Mouse (Mus musculus) heart, adult 2 months (tissue): ENCODE measurements at regions not wholly inside any gene's neighbourhood (a gene's known extent, or its start where the extent isn't known, plus 50 kb on each side); places are given as distances from the start of the nearest gene placed in this dataset.

Source experiments
- DNase-seq, 2 experiments: peaks; one replicate each; pipeline ENCODE4 v3.0.0; 2021
- H3K27ac ChIP-seq: fragments of 200-600 bp; 2 replicates; pipeline ENCODE4 v1.8.1; 2022
- H3K27me3 ChIP-seq: fragments of 200-500 bp; 2 replicates; pipeline ENCODE4 v1.6.1; 2012; ENCODE audit warnings: mild to moderate bottlenecking, low read length, inconsistent platforms, mixed read lengths; ENCODE audit not compliant: control insufficient read depth, insufficient read depth
- H3K36me3 ChIP-seq: fragments of 200-500 bp; 2 replicates; pipeline ENCODE4 v1.6.1; 2012; ENCODE audit warnings: low read length, inconsistent platforms; ENCODE audit not compliant: control insufficient read depth, insufficient read depth
- H3K4me1 ChIP-seq: fragments of 200-500 bp; 2 replicates; pipeline ENCODE4 v1.6.1; 2011; ENCODE audit warnings: low read length; ENCODE audit not compliant: control insufficient read depth, insufficient read depth
- H3K4me3 ChIP-seq: fragments of 200-600 bp; 2 replicates; pipeline ENCODE4 v1.8.1; 2022
- H3K79me2 ChIP-seq: fragments of 200-500 bp; replicated peaks from 2 replicates; pipeline ENCODE4 v1.6.1; 2012; ENCODE audit warnings: mild to moderate bottlenecking, inconsistent platforms, low read length, moderate library complexity, mixed read lengths; ENCODE audit not compliant: control insufficient read depth, insufficient read depth
- H3K9ac ChIP-seq: fragments of 200-500 bp; 2 replicates; pipeline ENCODE4 v1.6.1; 2012; ENCODE audit warnings: low read depth, mild to moderate bottlenecking, control low read depth, inconsistent platforms, low read length, mixed read lengths
- CTCF ChIP-seq: fragments of 200-600 bp; IDR thresholded peaks from 2 replicates; pipeline ENCODE4 v1.8.1; 2022; ENCODE audit warnings: antibody characterized with exemption, mild to moderate bottlenecking, moderate library complexity
- EP300 ChIP-seq: fragments of 200-500 bp; IDR thresholded peaks from 2 replicates; pipeline ENCODE4 v1.6.1; 2011; ENCODE audit warnings: low read depth, low read length, control low read depth; ENCODE audit not compliant: insufficient read depth
- POLR2A ChIP-seq: fragments of 200-500 bp; IDR thresholded peaks from 2 replicates; pipeline ENCODE4 v1.6.1; 2011; ENCODE audit warnings: mild to moderate bottlenecking, low read depth, low read length, control low read depth; ENCODE audit not compliant: insufficient read depth
- WGBS: fragments of 180-500 bp; shearing (Covaris S2); methylation state at CpG from one replicate; pipeline ENCODE4 v1.1.7; 2018; 5-methylcytosine and 5-hydroxymethylcytosine counted together
- intact Hi-C: fragments of 180-260 bp; cut with DNase I; formaldehyde crosslinking; loops from one replicate; pipeline ENCODE4 v1.15.1; 2025

DNA sequence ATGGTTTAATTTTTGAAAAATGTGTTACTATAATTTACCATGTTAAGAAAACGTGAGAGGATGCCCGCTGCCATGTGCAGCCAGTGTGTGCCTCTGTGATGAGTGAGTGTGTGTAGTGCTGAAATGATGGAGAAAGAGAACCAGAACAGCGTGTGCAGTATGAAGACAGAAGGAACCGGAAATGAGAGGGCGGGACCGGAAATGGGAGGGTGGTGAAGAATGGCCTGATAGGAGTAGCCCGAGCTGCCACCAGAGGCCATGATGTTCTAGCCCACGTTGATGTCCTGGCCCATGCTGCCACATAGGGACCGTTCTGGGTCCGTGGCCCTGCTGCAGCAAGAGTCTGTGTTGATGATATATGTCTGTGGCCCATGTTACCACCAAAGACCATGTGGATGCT is 57.8 kb upstream of the Anapc15-ps start:
- Histone ChIP-seq H3K9ac (no peak overlapping the region), H3K27ac (no peak overlapping the region), H3K79me2 (no peaks in the 10 kb centered on the region), H3K27me3 (no peaks in the 10 kb centered on the region), H3K4me1 (0 out of 2 replicates have a peak, but pooled peaks cover 2% of the 10 kb centered on the region), H3K4me3 (no peak overlapping the region), H3K36me3 (no peaks in the 10 kb centered on the region)
- intact Hi-C loops, result no loop called here
- DNase-seq, result no peak
- 86% methylated on average over 10 of the region's 10 CpGs for WGBS
- TF ChIP-seq EP300 (no peak), POLR2A (no peak), CTCF (no peak)

DNA sequence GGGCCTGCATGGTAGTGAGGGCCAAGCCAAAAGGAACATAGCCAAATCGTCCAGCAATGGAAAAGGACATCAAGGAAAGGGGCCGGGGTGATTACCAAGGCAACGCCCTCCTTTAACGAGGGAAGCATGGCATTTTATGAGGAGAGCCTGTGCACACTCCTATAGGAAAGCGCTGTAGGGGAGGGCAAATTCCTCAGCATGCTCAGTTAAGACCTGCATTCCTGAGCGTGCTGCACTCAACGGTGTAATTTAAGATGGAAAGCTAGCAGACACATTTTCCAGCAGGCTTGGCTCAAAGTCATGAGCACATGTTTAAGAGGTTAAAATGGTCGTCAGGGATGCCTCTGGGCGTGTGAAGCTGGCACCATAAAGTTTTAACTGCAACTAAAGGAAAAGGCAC is 56.6 kb upstream of the Anapc15-ps start:
- Histone ChIP-seq H3K9ac (no peak overlapping the region), H3K4me3 (no peak overlapping the region), H3K4me1 (peaks cover 4% of the 10 kb centered on the region; the same call in 1 of the 2 replicates), H3K79me2 (no peaks in the 10 kb centered on the region), H3K27me3 (no peaks in the 10 kb centered on the region), H3K27ac (no peak overlapping the region), H3K36me3 (no peaks in the 10 kb centered on the region)
- TF ChIP-seq CTCF (no peak), EP300 (no peak), POLR2A (no peak)
- no peak for DNase-seq
- intact Hi-C loops, result loop anchor here (5.0 kb wide), 1 partner anchor 168 kb away; the partner anchor contains the start of gene Nudt4
- WGBS, result 42% methylated on average over 9 of the region's 9 CpGs

DNA sequence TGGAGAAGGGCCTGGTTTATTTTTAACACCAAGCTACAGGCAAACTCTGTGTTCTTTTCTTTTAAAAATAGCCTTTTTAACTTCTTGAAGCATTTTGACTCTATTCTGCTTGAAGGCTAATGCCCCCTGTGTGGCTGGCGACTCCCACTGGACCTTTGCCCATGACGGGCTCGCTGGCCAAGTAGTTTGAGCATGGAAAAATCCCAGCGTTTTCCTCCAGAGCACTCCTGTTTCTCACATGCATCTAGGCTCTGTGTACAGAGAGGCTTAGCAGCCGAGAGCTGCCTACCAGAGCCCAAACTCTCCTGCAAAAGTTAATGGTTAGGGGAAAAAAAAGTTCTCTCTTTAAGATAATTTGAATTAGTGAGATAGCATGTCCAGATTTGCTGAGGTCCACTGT is 52.7 kb upstream of the Anapc15-ps start:
- DNase-seq, result peak; percentile 65 to 69
- peak overlapping the region; percentile 70 for H3K27ac ChIP-seq
- TF ChIP-seq POLR2A (no peak), EP300 (no peak), CTCF (no peak)
- H3K27me3 ChIP-seq, result no peaks in the 10 kb centered on the region
- peak overlapping the region; percentile 23; the same call in 1 of the 2 replicates for H3K4me3 ChIP-seq
- no peaks in the 10 kb centered on the region for H3K36me3 ChIP-seq
- no peaks in the 10 kb centered on the region for H3K79me2 ChIP-seq
- H3K4me1 ChIP-seq, result peaks cover 9% of the 10 kb centered on the region
- WGBS, result 29% methylated on average over 5 of the region's 5 CpGs
- intact Hi-C loops, result loop anchor here (5.0 kb wide), 1 partner anchor 164 kb away; the partner anchor contains the start of gene Nudt4
- 0 out of 2 replicates have a peak overlapping the region, but pooled peaks have one; percentile 16 for H3K9ac ChIP-seq

DNA sequence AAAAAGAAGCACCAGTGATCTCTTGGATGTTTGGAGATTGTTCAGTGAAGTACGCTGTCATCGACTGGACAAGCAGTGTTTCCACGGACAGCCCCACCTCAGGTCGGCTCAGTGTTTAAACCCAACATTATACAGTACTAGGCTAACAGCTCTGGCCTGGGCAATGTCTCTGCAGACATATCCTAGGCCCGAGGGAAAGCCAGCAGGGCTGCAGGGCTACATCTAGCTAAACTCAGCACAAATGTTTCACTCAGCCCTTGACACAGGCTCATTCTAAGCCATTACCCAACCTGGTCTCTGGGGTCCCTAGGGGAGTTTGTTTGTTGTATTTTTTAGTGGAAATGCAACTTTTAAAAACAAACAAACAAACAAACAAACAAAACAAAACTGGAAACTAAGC is 52.1 kb upstream of the Anapc15-ps start:
- WGBS, result 44% methylated on average over 5 of the region's 5 CpGs
- H3K79me2 ChIP-seq, result no peaks in the 10 kb centered on the region
- no peaks in the 10 kb centered on the region for H3K36me3 ChIP-seq
- intact Hi-C loops, result loop anchor here (5.0 kb wide), 1 partner anchor 163 kb away; the partner anchor contains the start of gene Nudt4
- no peak for TF ChIP-seq CTCF
- no peak for TF ChIP-seq POLR2A
- TF ChIP-seq EP300, result no peak
- DNase-seq, result no peak
- H3K27ac ChIP-seq, result peak overlapping the region; percentile 70
- no peak overlapping the region for H3K4me3 ChIP-seq
- H3K27me3 ChIP-seq, result no peaks in the 10 kb centered on the region
- peaks cover 9% of the 10 kb centered on the region for H3K4me1 ChIP-seq
- H3K9ac ChIP-seq, result no peak overlapping the region
